ENCODE assay signal across 24 mouse cellular contexts in genomic region chr10:26950448-26950847, GRCm38 (mm10).
DNase-seq lines count a peak whose midpoint lies in the region; ATAC-seq and TF ChIP-seq lines count a peak whose summit lies in the region.
"Had no signal": no experiment of that assay in that cellular context is flagged by ENCODE, and none has a peak within 500 bp of the region (broad histone marks: within the 10 kb centered on the region; RNA-seq: fewer than 3 reads in every experiment).

No protein-coding gene starts in this region.

- H3K27me3 ChIP-seq in MEL (ENCODE audit: control insufficient read depth in 1 of 2, insufficient read depth in 2 of 2, low read length in 2 of 2) = no peaks in the 10 kb centered on the region
- no peaks in the 10 kb centered on the region for H3K27me3 ChIP-seq in liver, adult 2 months (ENCODE audit: control insufficient read depth, insufficient read depth, low read length)
- H3K27me3 ChIP-seq in liver, embryonic 16.5 days (ENCODE audit: control insufficient read depth, insufficient read depth, low read depth, low read length) = no peaks in the 10 kb centered on the region
- no peaks in the 10 kb centered on the region for H3K27me3 ChIP-seq in kidney, adult 2 months (replicated peaks; ENCODE audit: control insufficient read depth, insufficient read depth, low read length)
- H3K27me3 ChIP-seq: forebrain, embryonic 12.5 days; hindbrain, embryonic 13.5 days; megakaryocyte, embryonic 14.5 days; neural tube, embryonic 12.5 days had no signal

- 38% methylated on average over 7 of the region's 7 CpGs for WGBS in liver, adult 2 months
- 28% methylated on average over 7 of the region's 7 CpGs for WGBS in liver, embryonic 16.5 days (ENCODE audit: insufficient replicate concordance)
- WGBS in kidney, adult 2 months = 89% methylated on average over 7 of the region's 7 CpGs

- TF ChIP-seq RAD21 in MEL (IDR thresholded peaks at IDR 0.05; ENCODE audit: low read depth, low read length) = no peak

- H3K4me3 ChIP-seq in MEL (ENCODE audit: control insufficient read depth in 1 of 2, insufficient read depth in 1 of 2, low read depth in 2 of 2, low read length in 2 of 2) = peak overlapping the region; percentile 61 to 72
- peak overlapping the region; percentile 20; the same call in 1 of the 2 replicates for H3K4me3 ChIP-seq in liver, adult 2 months (ENCODE audit: insufficient read depth, low read depth, low read length)
- H3K4me3 ChIP-seq in liver, embryonic 16.5 days (ENCODE audit: low read depth, low read length) = peak overlapping the region; percentile 48
- no peak overlapping the region for H3K4me3 ChIP-seq in kidney, adult 2 months (ENCODE audit: insufficient read depth, low read depth, low read length)
- H3K4me3 ChIP-seq: embryonic facial prominence, embryonic 10.5 days; forebrain, embryonic 12.5 days; heart, adult 2 months; hindbrain, embryonic 13.5 days; megakaryocyte, embryonic 14.5 days; neural tube, embryonic 12.5 days had no signal

- H3K9ac ChIP-seq in MEL (ENCODE audit: control insufficient read depth, low read depth, low read length, poor library complexity, severe bottlenecking) = peak overlapping the region; percentile 49
- H3K9ac ChIP-seq in liver, adult 2 months (ENCODE audit: low read depth, low read length) = no peak overlapping the region
- peak overlapping the region; percentile 21; the same call in 1 of the 2 replicates for H3K9ac ChIP-seq in liver, embryonic 16.5 days (ENCODE audit: low read depth, low read length)
- H3K9ac ChIP-seq: forebrain, embryonic 12.5 days; hindbrain, embryonic 13.5 days; lung, embryonic 14.5 days; neural tube, embryonic 12.5 days had no signal

- DNase-seq in MEL (ENCODE audit: low read depth, low spot score) = peak; percentile 78
- DNase-seq in brain, adult 2 months (ENCODE audit: low read depth, low spot score) = peak; percentile 29
- peak; percentile 9 for DNase-seq in liver, adult 2 months (ENCODE audit: extremely low read depth, low read depth, low spot score)
- DNase-seq in cerebellum, postnatal 10 days = no peak
- DNase-seq in kidney, adult 2 months = no peak
- DNase-seq in frontal cortex, adult 2 months (ENCODE audit: extremely low spot score in 1 of 2, low spot score in 1 of 2) = no peak
- DNase-seq in kidney, postnatal 10 days = no peak
- DNase-seq: cerebellum, adult 8-10 months; gastrocnemius, postnatal 10 days; heart, adult 2 months; heart, postnatal 36 days; kidney, adult 8-10 months; kidney, postnatal 14 days; lung, embryonic 14.5 days; midbrain, embryonic 14.5 days; right cerebral cortex, postnatal 14 days; spleen, adult 18-20 months; thymus, postnatal 14 days had no signal

- no peak for TF ChIP-seq POLR2A in MEL (IDR thresholded peaks at IDR 0.05; ENCODE audit: control insufficient read depth in 1 of 2, insufficient read depth in 1 of 2, low read depth in 1 of 2, low read length in 2 of 2, poor library complexity in 1 of 2)
- TF ChIP-seq POLR2A in liver, adult 2 months (IDR thresholded peaks at IDR 0.05; ENCODE audit: extremely low read depth, insufficient read depth, low read length) = no peak
- no peak for TF ChIP-seq POLR2A in kidney, adult 2 months (IDR thresholded peaks at IDR 0.05; ENCODE audit: low read depth, low read length)

- peaks cover 0 to 5% of the 10 kb centered on the region in 2 experiments; a peak in 2 of 4 replicates for H3K4me1 ChIP-seq in MEL (ENCODE audit: control insufficient read depth in 1 of 2, insufficient read depth in 2 of 2, low read length in 2 of 2)
- no peaks in the 10 kb centered on the region for H3K4me1 ChIP-seq in liver, adult 2 months (ENCODE audit: control insufficient read depth, insufficient read depth, low read length)
- H3K4me1 ChIP-seq in liver, embryonic 16.5 days (ENCODE audit: control insufficient read depth, low read depth, low read length) = peaks cover 9% of the 10 kb centered on the region
- no peaks in the 10 kb centered on the region for H3K4me1 ChIP-seq in kidney, adult 2 months (ENCODE audit: control insufficient read depth, insufficient read depth, low read length)
- H3K4me1 ChIP-seq: embryonic facial prominence, embryonic 10.5 days; forebrain, embryonic 12.5 days; hindbrain, embryonic 13.5 days; megakaryocyte, embryonic 14.5 days; neural tube, embryonic 12.5 days had no signal

- H3K4me2 ChIP-seq in liver, embryonic 16.5 days (ENCODE audit: low read depth, low read length) = peak overlapping the region; percentile 55
- H3K4me2 ChIP-seq: forebrain, embryonic 12.5 days; hindbrain, embryonic 13.5 days; lung, embryonic 14.5 days; neural tube, embryonic 12.5 days had no signal

- peak; percentile 73 for ATAC-seq in liver, embryonic 16.5 days (ENCODE audit: low read depth)

- H3K79me2 ChIP-seq in MEL (ENCODE audit: control insufficient read depth, insufficient read depth, low read length, poor library complexity) = no peaks in the 10 kb centered on the region
- H3K79me2 ChIP-seq in liver, adult 2 months (ENCODE audit: control insufficient read depth, insufficient read depth, low read length) = no peaks in the 10 kb centered on the region

- peak; percentile 77 to 80 for TF ChIP-seq EP300 in MEL (IDR thresholded peaks at IDR 0.05; ENCODE audit: low read depth in 1 of 2, low read length in 2 of 2)

- H3K9me3 ChIP-seq in MEL (replicated peaks; ENCODE audit: insufficient read depth, low read length) = no peaks in the 10 kb centered on the region
- H3K9me3 ChIP-seq in liver, embryonic 16.5 days (replicated peaks; ENCODE audit: control insufficient read depth, low read length) = no peaks in the 10 kb centered on the region
- H3K9me3 ChIP-seq: embryonic facial prominence, embryonic 10.5 days; forebrain, embryonic 12.5 days; hindbrain, embryonic 13.5 days; neural tube, embryonic 12.5 days had no signal

- H3K36me3 ChIP-seq in MEL (ENCODE audit: control insufficient read depth in 1 of 2, insufficient read depth in 2 of 2, low read length in 2 of 2) = peaks cover 0 to 5% of the 10 kb centered on the region in 2 experiments; a peak in 2 of 4 replicates
- H3K36me3 ChIP-seq in liver, adult 2 months (ENCODE audit: control insufficient read depth, insufficient read depth, low read length) = no peaks in the 10 kb centered on the region
- no peaks in the 10 kb centered on the region for H3K36me3 ChIP-seq in liver, embryonic 16.5 days (ENCODE audit: control insufficient read depth, insufficient read depth)
- no peaks in the 10 kb centered on the region for H3K36me3 ChIP-seq in kidney, adult 2 months (ENCODE audit: control insufficient read depth, insufficient read depth, low read length)
- H3K36me3 ChIP-seq: embryonic facial prominence, embryonic 10.5 days; forebrain, embryonic 12.5 days; hindbrain, embryonic 13.5 days; neural tube, embryonic 12.5 days had no signal

- no peak overlapping the region for H3K27ac ChIP-seq in MEL (ENCODE audit: control insufficient read depth, low read depth, low read length)
- no peak overlapping the region for H3K27ac ChIP-seq in liver, adult 2 months (replicated peaks; ENCODE audit: insufficient read depth, low read depth, low read length)
- peak overlapping the region; percentile 44; the same call in 1 of the 2 replicates for H3K27ac ChIP-seq in liver, embryonic 16.5 days (ENCODE audit: low read length)
- no peak overlapping the region for H3K27ac ChIP-seq in kidney, adult 2 months (ENCODE audit: insufficient read depth, low read depth, low read length)
- H3K27ac ChIP-seq: embryonic facial prominence, embryonic 10.5 days; forebrain, embryonic 12.5 days; heart, adult 2 months; hindbrain, embryonic 13.5 days; neural tube, embryonic 12.5 days had no signal

- TF ChIP-seq CTCF in MEL (IDR thresholded peaks at IDR 0.05 in 2 of 3, conservative IDR thresholded peaks at IDR 0.05 in 1 of 3; ENCODE audit: control insufficient read depth in 1 of 3, insufficient read depth in 1 of 3, low read depth in 2 of 3, low read length in 3 of 3, poor library complexity in 1 of 3, severe bottlenecking in 1 of 3) = no peak
- TF ChIP-seq CTCF in liver, adult 2 months (IDR thresholded peaks at IDR 0.05; ENCODE audit: low read depth, low read length) = no peak
- TF ChIP-seq CTCF in kidney, adult 2 months (conservative IDR thresholded peaks at IDR 0.05; ENCODE audit: insufficient read depth, insufficient read length, low read depth, low read length) = no peak

TF ChIP-seq in MEL, 35 proteins besides CTCF, POLR2A, EP300 and RAD21:
- no peak for TF ChIP-seq JUND (IDR thresholded peaks at IDR 0.05; ENCODE audit: low read depth, low read length)
- peak; percentile 55; the same call in 1 of the 2 replicates for TF ChIP-seq TCF12 (IDR thresholded peaks at IDR 0.05; ENCODE audit: low read depth, low read length)
- no peak for TF ChIP-seq POLR2AphosphoS5 (IDR thresholded peaks at IDR 0.05; ENCODE audit: borderline replicate concordance, low read depth, low read length)
- TF ChIP-seq E2F4 (IDR thresholded peaks at IDR 0.05; ENCODE audit: borderline replicate concordance, low read depth, low read length) = no peak
- peak; percentile 30; the same call in 1 of the 2 replicates for TF ChIP-seq MYB (IDR thresholded peaks at IDR 0.05; ENCODE audit: low read depth, low read length)
- TF ChIP-seq ETS1 (IDR thresholded peaks at IDR 0.05; ENCODE audit: low read depth, low read length) = peak; percentile 62
- TF ChIP-seq ELF1 (IDR thresholded peaks at IDR 0.05; ENCODE audit: low read depth, low read length) = 0 out of 2 replicates have a peak, but pooled peaks have one; percentile 19
- peak; percentile 70 for TF ChIP-seq GATA1 (IDR thresholded peaks at IDR 0.05; ENCODE audit: low read depth, low read length)
- no peak for TF ChIP-seq ZMIZ1 (IDR thresholded peaks at IDR 0.05; ENCODE audit: low read depth, low read length)
- no peak for TF ChIP-seq CHD2 (IDR thresholded peaks at IDR 0.05; ENCODE audit: low read length)
- TF ChIP-seq BHLHE40 (IDR thresholded peaks at IDR 0.05; ENCODE audit: borderline replicate concordance, low read depth, low read length) = 0 out of 2 replicates have a peak, but pooled peaks have one; percentile 22
- TF ChIP-seq HCFC1 (IDR thresholded peaks at IDR 0.05; ENCODE audit: low read depth, low read length) = no peak
- peak; percentile 11; the same call in 1 of the 2 replicates for TF ChIP-seq TAL1 (IDR thresholded peaks at IDR 0.05; ENCODE audit: low read length)
- 0 out of 2 replicates have a peak, but pooled peaks have one; percentile 32 for TF ChIP-seq MAX (IDR thresholded peaks at IDR 0.05; ENCODE audit: low read length)
- TF ChIP-seq RCOR1 (IDR thresholded peaks at IDR 0.05; ENCODE audit: low read depth, low read length) = peak; percentile 66
- TF ChIP-seq MAFK (IDR thresholded peaks at IDR 0.05; ENCODE audit: borderline replicate concordance, low read depth, low read length) = 0 out of 2 replicates have a peak, but pooled peaks have one; percentile 15
- peak; percentile 59; the same call in 1 of the 2 replicates for TF ChIP-seq MYC (IDR thresholded peaks at IDR 0.05; ENCODE audit: low read depth, low read length)
- TF ChIP-seq SMC3 (IDR thresholded peaks at IDR 0.05; ENCODE audit: low read depth, low read length) = peak; percentile 18
- TF ChIP-seq MXI1 (IDR thresholded peaks at IDR 0.05; ENCODE audit: low read depth, low read length) = peak; percentile 54
TF ChIP-seq in MEL: peak in this region for 13.

Comparison
In these comparisons a context has a peak if more than half of its experiments do, and no peak if none do; other contexts are left out.
1. DNase-seq: peak in MEL (single experiment), brain, adult 2 months (single experiment) and liver, adult 2 months (single experiment); none in cerebellum, postnatal 10 days (0 of 2), kidney, adult 2 months (single experiment), frontal cortex, adult 2 months (0 of 2) and kidney, postnatal 10 days (single experiment).